Mouse (Mus musculus): Measurements from ENCODE around the gene Grik3. TPM values are rescaled to one million over a fixed set of nuclear protein-coding genes. Genes with fewer than 3 reads are reported as not detected.

Grik3 gene
- total RNA-seq, 2 experiments from 2014 or later = 0.46 to 0.48 TPM

DNA sequence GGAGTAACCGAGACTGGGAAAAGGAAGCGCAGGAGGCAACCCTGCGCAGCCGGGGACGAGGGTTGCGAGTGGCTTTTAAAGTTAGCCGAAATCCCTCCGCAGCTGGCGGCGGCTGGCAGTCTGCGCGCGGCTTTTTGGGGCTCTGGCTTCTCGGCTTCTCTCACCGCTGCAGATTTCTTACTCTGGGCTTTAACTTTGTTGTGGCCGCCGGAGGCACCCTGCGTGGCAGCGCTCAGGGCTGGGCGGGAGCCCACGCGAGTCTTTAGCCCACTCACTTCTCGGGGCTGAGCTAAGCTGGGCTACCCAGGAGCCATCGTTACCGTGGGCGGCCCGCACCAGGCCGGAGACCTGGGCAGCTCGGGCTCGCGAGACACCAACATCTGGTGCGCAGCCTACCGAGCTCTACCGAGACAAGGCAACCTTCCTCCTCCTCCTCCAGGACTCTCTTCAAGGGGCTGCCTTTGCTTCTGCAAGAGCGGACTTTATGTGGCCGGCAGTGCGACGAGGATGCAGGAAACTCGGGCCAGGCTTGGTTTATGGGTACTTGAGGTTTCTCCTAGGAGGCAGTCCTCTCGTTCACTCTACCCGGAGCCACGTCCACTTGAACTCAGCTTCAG lies 1.1 kb downstream of the Grik3 start:
- DNase-seq (ENCODE audit: low spot score in 2 of 2) = no peak

DNA sequence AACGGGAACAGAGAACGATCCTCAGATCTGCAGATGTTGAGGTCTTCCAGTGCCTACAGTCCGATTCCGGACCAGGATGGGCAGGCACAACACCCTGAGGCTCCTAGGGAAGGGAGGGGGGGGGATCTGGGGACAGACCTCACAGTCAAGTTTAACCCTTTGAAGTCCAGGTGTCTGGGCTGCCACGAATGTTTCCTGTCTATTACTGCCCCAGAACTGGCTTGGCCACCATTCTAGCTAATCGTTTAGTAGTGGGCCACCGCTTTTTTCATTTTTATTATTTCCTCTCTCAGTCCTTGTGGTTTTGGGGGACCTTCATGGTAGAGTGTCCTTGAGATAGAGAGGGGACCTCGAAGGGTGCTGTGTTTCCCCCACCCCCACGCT lies 1.6 kb downstream of the Grik3 start:
- no peak for DNase-seq (ENCODE audit: low spot score in 2 of 2)

DNA sequence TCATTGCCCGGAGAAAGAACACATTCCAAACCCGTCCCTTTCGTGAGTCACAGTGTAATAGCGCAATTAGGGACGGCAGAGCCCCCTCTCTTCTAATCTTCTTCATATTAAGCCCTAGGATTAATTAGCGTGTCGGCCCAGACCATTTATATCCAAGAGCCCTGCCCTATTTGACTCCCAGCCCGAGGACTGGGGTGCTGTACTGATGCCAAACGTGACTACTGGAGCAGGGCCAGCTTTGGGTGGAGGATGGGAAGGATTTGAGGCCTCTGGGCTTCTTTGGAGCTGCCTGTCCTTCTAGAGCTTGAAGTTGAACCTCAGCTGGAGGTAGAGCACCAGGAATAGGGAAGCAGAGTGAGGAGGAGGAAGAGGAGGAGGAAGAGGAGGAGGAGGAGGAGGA lies 2.2 kb downstream of the Grik3 start:
- no peak for DNase-seq (ENCODE audit: low spot score in 2 of 2)

DNA sequence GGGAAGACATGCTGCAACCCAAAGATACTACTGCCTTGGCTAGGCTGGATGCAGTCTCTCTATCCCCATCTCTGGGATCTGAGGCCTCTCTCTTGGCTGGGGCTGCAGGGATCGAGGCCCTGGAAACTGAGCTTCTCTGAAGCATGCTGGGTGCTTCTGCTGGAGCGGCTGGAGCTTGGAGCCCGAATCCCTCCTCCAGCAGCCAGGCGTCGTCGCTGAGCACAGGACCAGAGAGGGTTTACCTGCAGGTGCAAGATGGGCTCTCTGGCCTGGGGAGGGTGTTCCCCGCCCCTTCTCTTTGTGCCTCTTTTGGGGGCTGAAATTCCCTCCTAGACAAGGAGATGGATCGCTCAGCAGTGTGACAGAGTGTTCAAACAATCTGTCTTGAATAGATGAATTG lies 2.6 kb downstream of the Grik3 start:
- no peak for DNase-seq (ENCODE audit: low spot score in 2 of 2)

DNA sequence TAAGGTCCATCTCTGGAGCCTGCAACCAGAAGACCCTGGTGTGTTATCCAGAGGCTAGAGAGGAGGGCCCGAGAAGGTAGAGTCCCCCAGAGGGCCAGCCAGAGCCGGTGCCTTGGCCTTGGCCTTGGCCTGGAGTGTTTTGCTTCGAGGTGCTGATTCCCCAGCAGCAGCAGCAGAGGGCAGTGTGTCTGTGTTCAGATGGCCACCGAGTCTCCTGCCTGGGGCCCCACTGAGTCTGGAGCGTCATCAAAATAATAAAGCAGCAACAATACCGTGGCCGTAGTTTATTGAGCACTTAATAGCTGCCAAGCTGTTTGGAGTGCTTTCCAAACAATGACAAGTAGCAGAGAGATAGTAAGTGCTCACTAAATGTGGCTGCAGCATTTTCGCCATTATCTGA lies 5.0 kb downstream of the Grik3 start:
- no peak for DNase-seq (ENCODE audit: low spot score in 2 of 2)

DNA sequence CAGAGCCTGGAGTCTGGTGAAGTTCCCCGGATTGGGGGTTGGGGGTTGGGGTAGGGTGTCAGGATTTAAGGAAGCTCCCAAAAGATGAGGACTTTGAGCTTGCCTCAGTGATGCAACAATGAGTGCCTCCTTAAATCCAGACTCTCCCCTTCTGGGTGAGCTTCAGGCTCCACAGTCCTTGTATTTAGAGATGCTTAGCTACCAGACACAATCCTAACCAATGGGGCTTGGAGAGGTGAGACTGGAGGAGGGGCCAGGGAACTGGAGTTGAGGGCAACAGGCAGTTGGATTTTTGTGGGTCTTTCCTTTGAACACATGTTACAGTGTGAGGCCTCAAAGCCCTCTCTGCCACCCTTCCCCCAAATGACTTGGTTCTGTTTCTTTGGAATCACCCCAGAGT lies 6.5 kb downstream of the Grik3 start:
- DNase-seq (ENCODE audit: low spot score in 2 of 2) = no peak

DNA sequence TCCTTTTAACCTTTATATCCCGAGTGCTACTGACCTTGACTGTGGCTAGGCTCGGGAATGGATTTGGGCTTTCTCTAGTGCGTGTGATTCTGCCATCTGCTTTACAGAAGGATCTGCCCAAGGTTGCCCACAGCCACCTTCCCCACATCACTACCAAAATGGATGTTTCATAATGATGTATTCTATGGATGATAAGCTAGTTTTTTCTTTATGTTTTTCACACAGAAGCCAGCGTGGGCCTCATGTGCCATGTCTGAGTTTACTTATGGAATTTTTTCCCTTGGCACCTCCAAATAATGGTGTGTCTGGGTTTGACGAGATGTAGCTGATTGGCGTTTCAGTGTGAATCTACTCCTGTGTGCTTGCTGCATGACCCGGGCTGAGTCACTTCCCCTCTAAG lies 7.0 kb downstream of the Grik3 start:
- DNase-seq (ENCODE audit: low spot score in 2 of 2) = no peak

DNA sequence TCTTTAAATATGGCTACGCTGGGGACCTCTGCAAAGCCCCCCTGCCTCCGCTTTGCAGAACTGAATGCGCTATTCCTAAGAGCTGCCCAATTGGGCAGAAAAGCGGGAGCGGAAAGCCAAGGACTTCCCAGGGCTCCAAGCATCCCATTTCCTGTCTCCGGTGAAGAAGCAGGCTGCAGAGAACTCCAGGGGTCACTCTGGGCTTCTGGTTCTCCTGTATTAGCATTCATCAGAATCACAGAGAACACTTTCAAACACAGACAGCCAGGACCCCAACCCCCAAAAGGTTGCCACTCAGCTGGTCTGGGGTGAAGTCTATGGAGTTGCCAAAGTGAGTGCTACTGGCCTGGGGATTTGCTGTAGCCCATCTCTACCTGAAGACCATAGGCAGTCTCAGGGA lies 8.4 kb downstream of the Grik3 start:
- no peak for DNase-seq (ENCODE audit: low spot score in 2 of 2)

DNA sequence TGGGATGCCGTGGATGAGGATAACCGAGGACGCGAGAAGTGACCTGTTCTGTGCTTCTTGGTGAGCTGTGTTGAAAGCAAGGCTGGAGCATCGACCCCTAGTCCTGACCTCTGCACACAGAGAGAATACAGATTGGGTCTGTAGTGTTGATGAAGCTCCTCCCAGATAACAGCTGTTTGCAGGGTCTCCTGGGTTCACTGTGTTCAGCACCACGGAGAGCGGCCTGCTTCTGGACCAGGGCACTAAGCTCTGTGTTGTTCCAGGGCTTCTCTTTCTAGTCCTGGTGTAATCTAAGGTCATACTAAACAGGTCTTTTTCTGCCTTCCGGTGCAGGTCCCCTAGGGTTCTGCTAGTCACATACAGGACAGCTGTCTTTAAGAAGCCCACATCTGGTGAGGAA lies 12.4 kb downstream of the Grik3 start:
- peak in 1 of 2 experiments; percentile 35 for DNase-seq (ENCODE audit: low spot score in 2 of 2)

DNA sequence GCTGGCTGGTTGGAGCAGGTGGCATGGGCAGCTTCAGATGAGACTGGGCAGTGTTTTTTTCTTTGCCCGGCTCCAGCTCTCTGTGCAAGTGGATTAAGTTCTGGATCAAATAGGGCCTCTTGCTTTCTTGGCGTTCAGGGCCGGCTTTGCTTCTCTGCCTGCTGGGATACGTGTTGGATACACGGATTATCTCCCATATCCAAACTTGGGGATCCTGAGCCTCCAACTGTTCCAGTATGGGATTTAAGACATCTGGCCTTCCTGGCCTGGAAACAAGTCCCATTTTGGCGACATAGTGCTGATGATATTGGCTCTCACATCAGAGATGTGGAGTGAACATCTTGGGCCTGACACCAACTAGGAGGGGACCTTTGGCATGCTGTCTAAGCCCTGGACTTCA lies 21.9 kb downstream of the Grik3 start:
- DNase-seq (ENCODE audit: low spot score in 2 of 2) = no peak

DNA sequence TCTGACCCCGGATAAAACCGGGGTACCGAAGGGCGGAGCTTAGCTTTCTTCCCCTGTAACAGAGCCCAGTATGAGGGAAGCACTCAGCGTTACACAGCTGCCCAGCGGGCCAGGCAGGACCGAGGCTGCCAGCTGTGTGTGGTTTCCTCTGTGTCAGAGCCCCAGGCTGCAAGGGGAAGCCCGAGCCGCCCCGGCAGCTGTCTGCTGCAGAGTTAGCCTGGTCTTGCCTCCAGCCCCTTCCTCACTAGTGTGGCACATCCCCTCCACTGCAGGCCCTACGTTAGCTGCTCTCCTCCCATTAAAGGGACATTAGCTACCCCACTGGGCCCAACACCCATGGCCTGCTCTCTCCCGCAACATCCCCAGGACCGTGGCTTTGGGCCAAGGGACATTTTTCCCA lies 25.1 kb downstream of the Grik3 start:
- no peak for DNase-seq (ENCODE audit: low spot score in 2 of 2)

DNA sequence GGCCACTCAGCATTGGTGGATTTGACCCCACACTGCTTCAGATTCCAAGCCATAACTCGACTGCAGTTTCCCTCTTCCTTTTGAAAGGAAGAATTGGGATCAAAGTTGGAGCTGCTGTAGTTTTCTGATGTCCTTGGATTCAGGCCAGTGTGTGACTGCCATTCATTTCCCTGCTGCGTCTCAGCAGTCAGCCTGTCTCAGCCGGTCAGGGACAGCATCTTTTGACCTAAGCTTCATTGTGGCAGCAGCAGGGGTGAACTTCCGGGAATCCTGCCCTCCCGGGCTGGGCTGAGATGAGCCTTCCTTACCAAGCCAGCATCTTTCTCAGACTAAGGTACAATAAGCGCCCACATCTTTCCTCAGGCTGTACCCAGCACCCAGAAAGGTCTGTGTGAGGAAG lies 26.1 kb downstream of the Grik3 start:
- no peak for DNase-seq (ENCODE audit: low spot score in 2 of 2)

DNA sequence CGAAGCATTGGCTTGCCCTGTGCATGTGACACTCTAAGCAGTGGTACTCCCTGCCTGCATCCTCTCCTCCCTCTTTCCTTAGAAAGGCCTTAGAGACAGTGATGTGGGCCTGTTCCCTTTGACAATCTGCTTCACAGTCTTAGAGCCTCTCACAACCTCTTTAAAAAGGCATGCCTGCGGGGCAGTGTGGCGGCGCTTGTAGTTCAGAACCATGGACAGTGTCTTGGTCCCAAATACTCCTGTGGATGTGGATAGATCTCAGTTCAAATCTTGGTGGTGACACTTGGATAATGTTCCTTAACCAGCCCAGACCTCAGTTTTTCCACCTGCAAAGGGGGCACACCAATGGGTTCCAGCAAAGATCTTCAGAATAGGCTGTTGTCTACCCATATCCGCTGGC lies 28.4 kb downstream of the Grik3 start:
- DNase-seq (ENCODE audit: low spot score in 2 of 2) = no peak

DNA sequence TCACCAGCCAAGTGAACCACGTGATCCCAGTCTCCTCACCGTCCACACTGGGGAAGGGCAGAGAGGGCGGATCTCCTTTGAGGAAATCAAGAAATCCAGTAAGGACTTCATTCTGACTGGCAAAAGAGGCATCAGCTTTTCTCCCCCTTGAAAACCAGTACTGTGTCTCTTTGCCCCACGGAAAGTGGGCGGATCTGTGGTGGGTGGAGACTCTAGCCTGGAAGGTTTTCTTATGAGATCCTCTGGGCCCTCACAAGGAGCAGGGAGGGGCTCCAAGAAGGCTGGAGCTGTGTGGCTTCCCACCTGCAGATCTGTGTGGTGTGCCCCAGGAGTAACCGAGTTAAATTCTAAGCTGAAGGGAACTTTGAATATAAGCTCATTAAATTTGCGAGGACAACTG lies 32.4 kb downstream of the Grik3 start:
- no peak for DNase-seq (ENCODE audit: low spot score in 2 of 2)

DNA sequence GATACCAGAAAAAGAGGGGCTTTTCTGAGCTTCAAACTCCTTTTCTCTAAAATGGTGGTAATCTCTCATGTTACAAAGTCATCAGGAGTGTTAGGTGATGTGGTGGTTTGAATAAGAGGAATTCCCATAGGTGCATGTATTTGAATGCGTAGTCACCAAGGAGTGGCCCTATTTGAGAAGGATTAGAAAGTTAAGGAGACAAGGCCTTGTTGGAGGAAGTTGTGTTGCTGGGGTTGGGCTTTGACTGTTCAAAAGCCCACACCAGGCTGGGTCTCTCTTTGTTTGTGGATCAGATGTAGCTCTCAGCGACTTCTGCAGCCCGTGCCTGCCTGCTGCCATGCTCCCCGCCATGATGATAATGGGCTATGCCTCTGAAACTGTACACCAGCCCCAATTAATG lies 34.8 kb downstream of the Grik3 start:
- no peak for DNase-seq (ENCODE audit: low spot score in 2 of 2)

DNA sequence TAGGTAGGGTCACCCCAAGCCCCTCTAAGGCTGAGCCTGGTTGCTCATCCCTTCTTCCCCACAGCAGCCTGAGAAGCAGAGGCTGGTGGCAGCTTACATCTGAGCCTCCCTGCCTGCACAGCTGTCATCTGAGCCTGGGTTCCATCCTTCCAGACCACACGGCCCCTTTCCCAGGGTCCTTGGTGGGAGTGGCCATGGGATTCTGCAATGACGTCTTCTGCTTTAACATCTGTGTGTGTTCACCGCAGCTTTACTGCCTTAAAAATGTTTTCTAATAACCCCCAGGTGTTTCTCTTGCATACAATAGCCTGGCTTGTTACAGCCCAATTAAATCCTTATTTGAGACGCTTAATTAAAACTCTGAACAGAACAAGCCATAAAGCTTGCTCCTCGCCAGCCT lies 35.9 kb downstream of the Grik3 start:
- no peak for DNase-seq (ENCODE audit: low spot score in 2 of 2)

DNA sequence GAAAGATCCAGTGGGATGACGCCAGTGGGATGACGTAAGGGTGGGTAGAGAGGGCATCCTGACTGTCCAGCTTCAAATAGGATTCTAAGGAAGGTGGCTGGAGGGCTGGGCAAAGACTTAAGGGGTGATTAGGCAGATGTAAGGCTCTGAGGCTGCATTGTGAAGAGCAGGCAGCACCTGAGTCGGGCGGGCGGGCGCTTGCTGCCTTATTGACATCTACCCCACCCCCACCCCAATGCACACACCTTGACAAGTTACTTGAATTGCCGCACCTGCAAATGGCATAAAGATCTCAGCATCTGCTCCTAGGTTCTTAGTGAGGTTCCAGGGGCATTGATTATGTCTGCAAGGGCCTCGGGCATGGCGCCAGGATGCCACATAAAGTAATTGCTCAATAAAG lies 43.5 kb downstream of the Grik3 start:
- no peak for DNase-seq (ENCODE audit: low spot score in 2 of 2)

DNA sequence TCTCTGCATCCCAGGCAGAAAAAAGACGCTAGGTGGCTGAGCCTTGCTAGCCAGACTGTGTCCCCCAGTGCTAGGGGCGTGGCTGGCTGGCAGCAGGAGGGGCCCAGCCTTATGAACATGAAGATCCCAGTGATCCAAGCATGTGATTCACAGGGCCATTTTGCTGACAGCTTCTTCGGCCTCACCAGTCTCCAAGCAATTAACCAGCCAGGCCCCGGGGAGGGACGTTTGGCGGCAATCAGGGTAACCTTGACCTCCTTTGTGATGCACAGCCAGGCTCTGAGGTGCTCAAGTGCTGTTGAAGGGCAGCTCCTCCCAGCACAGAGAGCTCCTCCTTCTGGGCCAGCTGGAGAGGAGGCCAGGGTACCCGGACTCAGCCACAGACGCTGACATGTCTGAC lies 43.9 kb downstream of the Grik3 start:
- DNase-seq (ENCODE audit: low spot score in 2 of 2) = peak; percentile 27 to 46

DNA sequence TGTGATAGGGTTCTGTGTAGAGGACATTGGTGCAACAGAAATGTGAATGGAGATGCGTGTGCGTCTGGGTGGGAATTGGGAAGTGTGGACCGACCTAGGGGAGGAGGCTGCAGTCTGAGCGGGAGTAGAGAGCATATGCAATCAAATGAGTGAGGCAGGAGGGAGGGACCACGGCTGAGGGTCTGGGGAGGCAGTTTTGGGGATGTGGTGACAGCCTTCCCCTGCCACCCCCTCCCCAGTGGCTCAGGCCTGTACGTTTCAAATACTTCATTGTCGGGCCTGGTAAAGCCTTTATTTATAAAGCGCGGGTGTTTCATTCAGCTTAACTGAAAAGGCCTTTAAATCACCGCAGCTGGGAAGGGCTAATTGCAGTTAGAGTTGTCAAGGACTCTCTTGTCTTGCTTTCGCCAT lies 44.5 kb downstream of the Grik3 start:
- DNase-seq (ENCODE audit: low spot score in 2 of 2) = no peak

DNA sequence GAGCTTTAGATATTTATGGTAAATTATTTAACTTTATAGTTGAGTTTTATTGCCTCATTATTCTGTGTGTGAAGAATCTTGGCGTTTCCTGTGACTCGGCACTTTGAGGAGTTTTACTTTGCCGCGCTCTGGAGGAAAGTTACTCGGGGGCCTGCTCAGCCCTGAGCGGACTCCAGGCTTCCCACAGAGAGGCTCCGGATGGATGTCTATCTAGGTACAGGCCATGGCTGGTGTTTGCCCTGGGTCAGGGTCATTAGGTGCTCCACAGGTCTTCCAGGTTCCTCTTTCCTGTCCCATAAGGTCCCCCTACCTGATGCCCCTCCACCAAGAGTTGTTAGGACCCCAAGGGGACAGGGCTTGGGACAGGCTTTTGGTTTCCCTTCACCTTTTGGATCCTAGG lies 45.0 kb downstream of the Grik3 start:
- DNase-seq (ENCODE audit: low spot score in 2 of 2) = no peak

DNA sequence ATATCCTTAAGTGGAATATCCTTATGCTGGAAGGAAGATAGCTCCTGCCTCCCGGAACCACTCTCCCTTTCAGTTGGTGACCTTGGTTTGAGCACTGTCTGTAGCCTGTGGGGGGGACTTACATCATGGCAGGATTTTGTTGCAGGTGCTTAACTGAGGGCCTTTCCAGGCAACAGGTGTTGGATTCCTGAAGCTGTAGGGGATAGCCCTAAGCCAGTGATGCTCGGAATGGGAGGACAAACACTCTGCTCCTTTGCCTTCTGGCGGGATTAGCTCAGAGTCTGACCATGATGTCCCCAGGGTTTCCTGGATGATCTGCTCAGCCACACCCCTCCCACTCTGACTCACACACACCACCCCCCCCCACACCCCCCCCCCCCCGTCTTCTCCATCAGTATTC lies 45.5 kb downstream of the Grik3 start:
- DNase-seq (ENCODE audit: low spot score in 2 of 2) = no peak

DNA sequence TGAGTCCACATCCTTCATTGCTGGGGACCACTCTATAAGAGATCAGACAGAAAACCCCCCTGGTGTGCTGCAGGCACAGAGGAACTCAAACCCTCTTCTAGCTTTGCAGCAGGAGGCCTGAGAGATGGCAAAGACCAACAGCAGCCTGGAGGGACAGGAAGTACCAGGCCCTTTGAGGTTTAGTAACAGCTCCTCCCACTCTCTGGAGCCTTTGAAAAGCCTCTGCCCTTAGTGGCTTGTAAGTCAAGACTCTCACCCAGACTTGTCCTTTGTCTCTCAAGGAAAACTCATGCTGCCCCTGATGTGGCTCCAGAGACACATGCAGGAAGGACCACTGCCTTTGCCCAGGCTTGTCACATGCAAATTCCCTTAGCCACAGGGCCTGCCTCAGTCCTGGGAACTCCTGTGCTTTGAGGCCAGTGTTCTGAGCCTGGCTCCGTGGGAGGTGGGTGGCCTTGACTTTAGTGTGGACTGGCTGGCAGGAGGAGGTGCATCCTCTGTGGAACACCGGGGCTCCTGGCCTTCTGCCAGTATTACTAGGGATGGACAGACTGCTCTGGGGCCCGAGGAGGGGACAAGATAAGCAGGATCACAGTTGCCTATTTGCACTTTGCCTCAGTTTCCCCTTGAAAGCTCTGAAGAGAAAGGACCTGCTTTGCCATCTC lies 47.9 kb downstream of the Grik3 start:
- DNase-seq (ENCODE audit: low spot score in 2 of 2) = peak; percentile 8 to 30

DNA sequence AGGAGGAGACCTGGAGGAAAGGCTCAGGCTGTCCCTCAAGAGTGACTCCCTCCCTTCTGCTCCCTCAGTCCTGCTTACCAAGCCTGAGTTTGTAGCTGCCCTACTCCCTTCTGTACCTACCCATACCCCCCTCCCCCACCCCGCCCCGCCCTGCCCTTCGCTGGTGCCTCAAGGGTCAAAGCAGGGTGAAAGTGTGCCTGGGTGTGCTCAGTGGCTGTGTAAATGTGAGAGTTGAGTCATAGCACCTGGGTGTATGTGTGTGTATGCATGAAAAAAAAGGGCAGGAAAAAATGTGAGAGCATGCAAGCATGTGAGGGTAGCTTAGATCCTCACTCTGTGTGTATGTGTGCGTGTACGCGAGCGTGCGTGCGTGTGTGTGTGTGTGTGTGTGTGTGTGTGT lies 49.1 kb downstream of the Grik3 start:
- no peak for DNase-seq (ENCODE audit: low spot score in 2 of 2)
